Mouse (Mus musculus): ENCODE results near the gene Dnah10.

DNA sequence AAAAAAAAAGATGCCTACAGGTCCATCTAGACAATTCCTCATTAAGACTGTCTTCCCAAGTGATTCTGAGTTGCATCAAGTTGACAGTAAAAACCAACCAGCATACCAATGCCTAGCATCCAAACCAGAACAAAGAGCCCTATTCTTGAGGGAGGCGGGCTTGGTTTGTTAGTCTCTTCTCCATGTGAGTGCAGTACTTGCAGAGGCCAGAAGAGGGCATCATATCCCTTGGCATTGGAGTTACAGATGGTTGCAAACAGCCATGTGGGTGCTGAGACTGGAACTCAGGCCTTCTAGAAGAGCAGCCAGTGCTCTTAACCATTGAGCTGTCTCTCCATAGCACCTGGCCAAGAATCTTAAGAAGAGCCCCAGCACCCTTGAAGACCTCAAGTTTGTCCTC is 36.9 kb downstream of the Dnah10 start:
- TF ChIP-seq TCF12 (IDR thresholded peaks at IDR 0.05; ENCODE audit: low read depth, low read length) (no peak), MEF2A (IDR thresholded peaks at IDR 0.05; ENCODE audit: borderline replicate concordance, low read depth, low read length) (no peak), IRF4 (IDR thresholded peaks at IDR 0.05; ENCODE audit: low read depth, low read length) (no peak), CTCF (conservative IDR thresholded peaks at IDR 0.05 in 1 of 2, IDR thresholded peaks at IDR 0.05 in 1 of 2; ENCODE audit: low read depth in 2 of 2, low read length in 2 of 2) (peak in 1 of 2 experiments; percentile 23; a peak in 3 of 4 replicates), JUND (conservative IDR thresholded peaks at IDR 0.05; ENCODE audit: low read depth, low read length) (no peak), EP300 (IDR thresholded peaks at IDR 0.05; ENCODE audit: low read length) (no peak), SIN3A (IDR thresholded peaks at IDR 0.05; ENCODE audit: low read length) (no peak), NRF1 (IDR thresholded peaks at IDR 0.05; ENCODE audit: low read depth, low read length) (no peak), MAZ (IDR thresholded peaks at IDR 0.05; ENCODE audit: low read depth, low read length) (no peak), MXI1 (IDR thresholded peaks at IDR 0.05; ENCODE audit: low read depth, low read length) (no peak)
